Mouse (Mus musculus): ENCODE measurements at regions not wholly inside any gene's neighbourhood (a gene's known extent, or its start where the extent isn't known, plus 50 kb on each side); places are given as distances from the start of the nearest gene placed in this dataset.

DNA sequence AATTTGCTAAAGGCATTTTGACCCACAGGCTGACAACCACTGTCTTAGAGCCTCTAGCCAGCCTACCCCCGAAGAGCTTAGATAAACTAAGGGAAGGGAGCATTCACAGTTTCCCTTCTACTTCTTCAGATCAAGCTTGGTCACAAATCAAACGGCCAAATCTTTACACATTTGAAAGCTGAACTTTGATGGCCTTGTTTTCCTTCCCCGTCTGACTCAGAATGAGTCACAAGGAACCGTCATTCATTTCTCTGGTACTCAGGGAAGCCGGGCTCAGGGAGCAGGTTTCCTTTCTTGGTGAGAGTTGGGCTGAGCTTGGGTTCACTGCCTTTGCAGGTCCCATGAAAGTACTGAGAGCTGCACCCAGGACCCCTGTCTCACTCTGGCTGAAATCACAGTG lies 418.5 kb upstream of the Gm10131 start:
- H3K9ac ChIP-seq (ENCODE audit: low read length) = no peak overlapping the region
- WGBS = 15% methylated on average over 5 of the region's 5 CpGs
- no peaks in the 10 kb centered on the region; the same call in 1 of the 2 replicates for H3K4me1 ChIP-seq (replicated peaks; ENCODE audit: control insufficient read depth, insufficient read depth)
- no peaks in the 10 kb centered on the region for H3K27me3 ChIP-seq (ENCODE audit: control insufficient read depth, insufficient read depth, low read length)
- H3K36me3 ChIP-seq (ENCODE audit: control insufficient read depth, insufficient read depth, low read length) = no peaks in the 10 kb centered on the region
- DNase-seq (ENCODE audit: low spot score) (peak; percentile 33), ATAC-seq (ENCODE audit: low FRiP score, low TSS enrichment) (peak; percentile 76)
- no peak overlapping the region for H3K4me3 ChIP-seq (ENCODE audit: low read depth, low read length)
- TF ChIP-seq CTCF (IDR thresholded peaks at IDR 0.05; ENCODE audit: low read depth) = no peak
- TF ChIP-seq EP300 (optimal IDR thresholded peaks at IDR 0.05) = no peak
- no peak overlapping the region for H3K27ac ChIP-seq (replicated peaks)
- H3K4me2 ChIP-seq (replicated peaks; ENCODE audit: low read depth) = no peak overlapping the region
- no peaks in the 10 kb centered on the region for H3K9me3 ChIP-seq (ENCODE audit: control insufficient read depth, low read length)

DNA sequence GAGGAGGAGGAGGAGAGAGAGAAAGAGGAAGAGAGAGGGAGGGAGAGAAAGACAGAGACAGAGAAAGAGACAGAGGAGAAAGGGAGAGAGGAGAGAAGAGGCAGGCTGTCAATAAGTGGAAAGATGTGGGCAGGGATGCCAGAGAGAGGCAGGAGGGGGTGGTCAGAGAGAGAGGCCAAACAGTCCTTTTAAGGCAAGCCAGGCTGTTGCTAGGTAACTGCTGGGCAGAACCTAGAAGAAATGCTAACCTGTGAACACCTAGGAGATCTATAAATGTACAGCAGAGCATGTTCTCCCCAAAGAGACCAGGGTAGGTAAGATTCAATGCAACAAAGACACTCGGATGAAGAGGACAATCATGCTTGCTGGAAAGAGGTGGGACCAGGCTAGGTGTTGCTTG lies 417.9 kb upstream of the Gm10131 start:
- Histone ChIP-seq H3K4me3 (ENCODE audit: low read depth, low read length) (no peak overlapping the region), H3K9ac (ENCODE audit: low read length) (no peak overlapping the region), H3K27me3 (ENCODE audit: control insufficient read depth, insufficient read depth, low read length) (no peaks in the 10 kb centered on the region), H3K36me3 (ENCODE audit: control insufficient read depth, insufficient read depth, low read length) (no peaks in the 10 kb centered on the region), H3K4me1 (replicated peaks; ENCODE audit: control insufficient read depth, insufficient read depth) (no peaks in the 10 kb centered on the region; the same call in 1 of the 2 replicates), H3K9me3 (ENCODE audit: control insufficient read depth, low read length) (no peaks in the 10 kb centered on the region), H3K4me2 (replicated peaks; ENCODE audit: low read depth) (no peak overlapping the region), H3K27ac (replicated peaks) (no peak overlapping the region)
- TF ChIP-seq CTCF (IDR thresholded peaks at IDR 0.05; ENCODE audit: low read depth) = no peak
- no peak for TF ChIP-seq EP300 (optimal IDR thresholded peaks at IDR 0.05)
- no peak for ATAC-seq (ENCODE audit: low FRiP score, low TSS enrichment)
- no peak for DNase-seq (ENCODE audit: low spot score)
- WGBS = 74% methylated on average over 1 of the region's 1 CpGs

DNA sequence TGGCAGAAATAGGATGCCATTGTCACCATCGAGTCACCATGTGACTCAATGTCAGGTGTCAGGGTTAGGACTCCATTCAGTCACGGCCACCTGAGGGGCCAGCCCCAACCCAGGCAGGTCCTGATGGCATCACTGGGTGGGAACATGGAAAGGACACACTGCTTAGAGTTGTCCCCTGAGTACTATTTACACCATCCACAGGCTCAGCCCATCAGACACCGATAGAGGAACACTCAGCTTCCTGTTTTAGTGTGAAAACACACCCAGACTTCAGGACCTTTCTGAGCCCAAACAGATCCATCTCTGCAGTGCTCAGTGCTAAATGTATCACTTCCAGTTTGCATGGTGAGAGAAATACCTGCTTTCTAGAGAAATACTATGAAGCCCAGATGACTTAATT lies 416.7 kb upstream of the Gm10131 start:
- 60% methylated on average over 3 of the region's 3 CpGs for WGBS
- TF ChIP-seq EP300 (optimal IDR thresholded peaks at IDR 0.05) (no peak), CTCF (IDR thresholded peaks at IDR 0.05; ENCODE audit: low read depth) (no peak)
- Histone ChIP-seq H3K4me1 (replicated peaks; ENCODE audit: control insufficient read depth, insufficient read depth) (no peaks in the 10 kb centered on the region; the same call in 1 of the 2 replicates), H3K36me3 (ENCODE audit: control insufficient read depth, insufficient read depth, low read length) (no peaks in the 10 kb centered on the region), H3K4me3 (ENCODE audit: low read depth, low read length) (no peak overlapping the region), H3K27me3 (ENCODE audit: control insufficient read depth, insufficient read depth, low read length) (no peaks in the 10 kb centered on the region), H3K9me3 (ENCODE audit: control insufficient read depth, low read length) (no peaks in the 10 kb centered on the region), H3K9ac (ENCODE audit: low read length) (no peak overlapping the region), H3K4me2 (replicated peaks; ENCODE audit: low read depth) (no peak overlapping the region), H3K27ac (replicated peaks) (no peak overlapping the region)
- ATAC-seq (ENCODE audit: low FRiP score, low TSS enrichment) (no peak), DNase-seq (ENCODE audit: low spot score) (no peak)

DNA sequence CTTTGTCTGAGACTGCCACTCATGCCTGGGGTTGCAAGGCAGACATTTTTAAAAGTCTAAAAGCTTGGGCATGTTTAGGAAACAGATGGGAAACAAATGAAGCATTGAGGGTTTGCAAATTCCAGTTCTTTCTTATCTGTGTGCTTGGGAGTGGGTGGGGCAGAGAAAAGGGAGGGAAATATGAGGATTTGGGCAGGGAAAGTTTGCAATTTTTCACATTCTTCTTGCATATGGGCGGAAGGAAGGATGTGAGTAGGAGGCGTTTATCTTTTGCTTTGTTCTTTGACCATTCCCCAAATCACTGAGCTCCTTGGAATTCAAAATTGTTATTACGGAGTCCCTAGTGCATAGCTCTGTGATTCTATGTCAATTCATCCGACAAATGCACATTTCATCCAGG lies 413.7 kb upstream of the Gm10131 start:
- H3K27me3 ChIP-seq (ENCODE audit: control insufficient read depth, insufficient read depth, low read length) = no peaks in the 10 kb centered on the region
- no peak overlapping the region for H3K4me3 ChIP-seq (ENCODE audit: low read depth, low read length)
- TF ChIP-seq EP300 (optimal IDR thresholded peaks at IDR 0.05) (no peak), CTCF (IDR thresholded peaks at IDR 0.05; ENCODE audit: low read depth) (no peak)
- no peak overlapping the region for H3K9ac ChIP-seq (ENCODE audit: low read length)
- H3K27ac ChIP-seq (replicated peaks) = no peak overlapping the region
- no peaks in the 10 kb centered on the region for H3K36me3 ChIP-seq (ENCODE audit: control insufficient read depth, insufficient read depth, low read length)
- no peaks in the 10 kb centered on the region; the same call in 1 of the 2 replicates for H3K4me1 ChIP-seq (replicated peaks; ENCODE audit: control insufficient read depth, insufficient read depth)
- ATAC-seq (ENCODE audit: low FRiP score, low TSS enrichment) (no peak), DNase-seq (ENCODE audit: low spot score) (no peak)
- H3K4me2 ChIP-seq (replicated peaks; ENCODE audit: low read depth) = no peak overlapping the region
- H3K9me3 ChIP-seq (ENCODE audit: control insufficient read depth, low read length) = no peaks in the 10 kb centered on the region
- 48% methylated on average over 4 of the region's 4 CpGs for WGBS

DNA sequence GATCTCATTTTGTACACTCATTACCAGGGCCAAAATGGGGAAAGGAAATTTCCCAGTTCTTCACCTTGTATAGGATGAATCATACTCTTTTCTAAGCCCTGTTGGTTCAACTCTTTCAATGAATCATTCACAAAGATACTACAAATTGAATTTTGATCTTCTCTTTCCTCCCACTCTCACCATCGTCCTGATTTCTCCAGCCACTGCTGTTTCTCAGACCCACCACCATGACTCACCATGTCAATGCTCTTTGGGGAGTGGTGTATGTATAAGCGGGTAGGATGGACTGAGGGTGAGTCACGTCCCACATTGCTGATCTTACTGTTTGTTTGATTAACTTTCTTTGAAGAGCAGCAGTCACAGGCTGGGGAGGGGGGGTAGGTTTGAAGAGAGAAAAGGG lies 412.3 kb upstream of the Gm10131 start:
- H3K36me3 ChIP-seq (ENCODE audit: control insufficient read depth, insufficient read depth, low read length) = no peaks in the 10 kb centered on the region
- no peaks in the 10 kb centered on the region for H3K9me3 ChIP-seq (ENCODE audit: control insufficient read depth, low read length)
- 39% methylated on average over 3 of the region's 3 CpGs for WGBS
- ATAC-seq (ENCODE audit: low FRiP score, low TSS enrichment) = peak; percentile 92
- no peaks in the 10 kb centered on the region for H3K27me3 ChIP-seq (ENCODE audit: control insufficient read depth, insufficient read depth, low read length)
- no peak overlapping the region for H3K9ac ChIP-seq (ENCODE audit: low read length)
- no peak overlapping the region for H3K4me2 ChIP-seq (replicated peaks; ENCODE audit: low read depth)
- no peak overlapping the region for H3K4me3 ChIP-seq (ENCODE audit: low read depth, low read length)
- no peaks in the 10 kb centered on the region; the same call in 1 of the 2 replicates for H3K4me1 ChIP-seq (replicated peaks; ENCODE audit: control insufficient read depth, insufficient read depth)
- no peak overlapping the region for H3K27ac ChIP-seq (replicated peaks)
- DNase-seq (ENCODE audit: low spot score) = no peak
- TF ChIP-seq EP300 (optimal IDR thresholded peaks at IDR 0.05) (no peak), CTCF (IDR thresholded peaks at IDR 0.05; ENCODE audit: low read depth) (no peak)

DNA sequence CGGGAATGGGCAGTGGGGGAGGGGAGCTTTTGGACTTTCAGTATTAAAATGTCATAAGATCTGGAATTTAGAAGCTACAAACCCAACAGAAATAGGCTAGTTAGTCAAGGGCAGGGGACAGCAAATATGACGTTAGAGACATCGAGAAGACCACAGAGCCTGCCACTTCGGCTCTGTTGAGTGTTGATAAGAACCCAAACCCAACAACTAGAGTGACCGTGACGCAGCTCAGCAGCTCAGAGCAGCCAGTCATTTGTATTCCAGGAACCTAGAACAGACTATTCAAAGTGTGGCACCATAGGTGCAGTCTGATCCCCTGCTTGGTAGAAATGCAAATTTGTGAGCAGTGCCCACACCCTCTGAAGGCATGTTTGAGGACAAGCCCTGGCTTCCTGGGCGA lies 409.8 kb upstream of the Gm10131 start:
- ATAC-seq (ENCODE audit: low FRiP score, low TSS enrichment) (no peak), DNase-seq (ENCODE audit: low spot score) (no peak)
- no peak overlapping the region for H3K4me2 ChIP-seq (replicated peaks; ENCODE audit: low read depth)
- no peaks in the 10 kb centered on the region for H3K9me3 ChIP-seq (ENCODE audit: control insufficient read depth, low read length)
- no peak overlapping the region for H3K4me3 ChIP-seq (ENCODE audit: low read depth, low read length)
- WGBS = 75% methylated on average over 7 of the region's 7 CpGs
- H3K27ac ChIP-seq (replicated peaks) = no peak overlapping the region
- no peaks in the 10 kb centered on the region for H3K27me3 ChIP-seq (ENCODE audit: control insufficient read depth, insufficient read depth, low read length)
- H3K4me1 ChIP-seq (replicated peaks; ENCODE audit: control insufficient read depth, insufficient read depth) = no peaks in the 10 kb centered on the region; the same call in 1 of the 2 replicates
- no peak overlapping the region for H3K9ac ChIP-seq (ENCODE audit: low read length)
- H3K36me3 ChIP-seq (ENCODE audit: control insufficient read depth, insufficient read depth, low read length) = no peaks in the 10 kb centered on the region
- no peak for TF ChIP-seq EP300 (optimal IDR thresholded peaks at IDR 0.05)
- TF ChIP-seq CTCF (IDR thresholded peaks at IDR 0.05; ENCODE audit: low read depth) = no peak

All from stomach, postnatal 0 days (tissue).